Mouse (Mus musculus): ENCODE results near the gene Ctnna3.

- TF ChIP-seq POLR2A (IDR thresholded peaks at IDR 0.05; ENCODE audit: extremely low read depth, insufficient read depth, low read length) (no peak), CTCF (IDR thresholded peaks at IDR 0.05; ENCODE audit: extremely low read depth, insufficient read depth, low read length) (no peak)
These were observed 549.1 kb downstream of the Ctnna3 start for GRCm38 (mm10) chr10:63978969-63979368.
